Comparison of ENCODE assay signal across 11 mouse cellular contexts in genomic region chr11:53411738-53412137, GRCm38 (mm10). TPM values are rescaled to one million over a fixed set of nuclear protein-coding genes. Genes with fewer than 3 reads are reported as not detected.
DNase-seq lines count a peak whose midpoint lies in the region; ATAC-seq lines count a peak whose summit lies in the region.
"Had no signal": no experiment of that assay in that cellular context is flagged by ENCODE, and none has a peak within 500 bp of the region (broad histone marks: within the 10 kb centered on the region; RNA-seq: fewer than 3 reads in every experiment).

No protein-coding gene starts in this region.

- no peak overlapping the region for H3K9ac ChIP-seq in embryonic facial prominence, embryonic 11.5 days (replicated peaks; ENCODE audit: low read length)
- no peak overlapping the region for H3K9ac ChIP-seq in liver, embryonic 11.5 days (ENCODE audit: low read depth, low read length)
- no peak overlapping the region for H3K9ac ChIP-seq in liver, embryonic 12.5 days
- no peak overlapping the region for H3K9ac ChIP-seq in hindbrain, embryonic 13.5 days

- no peaks in the 10 kb centered on the region for H3K27me3 ChIP-seq in embryonic facial prominence, embryonic 11.5 days (ENCODE audit: control insufficient read depth, insufficient read depth, low read length)
- no peaks in the 10 kb centered on the region for H3K27me3 ChIP-seq in embryonic facial prominence, embryonic 10.5 days (replicated peaks; ENCODE audit: low read depth, poor library complexity, severe bottlenecking)
- H3K27me3 ChIP-seq in liver, embryonic 11.5 days (replicated peaks; ENCODE audit: control insufficient read depth, insufficient read depth, low read length) = no peaks in the 10 kb centered on the region
- H3K27me3 ChIP-seq in liver, embryonic 12.5 days (replicated peaks) = no peaks in the 10 kb centered on the region
- H3K27me3 ChIP-seq in hindbrain, embryonic 13.5 days = no peaks in the 10 kb centered on the region

- no peaks in the 10 kb centered on the region for H3K4me1 ChIP-seq in embryonic facial prominence, embryonic 11.5 days (ENCODE audit: control insufficient read depth, insufficient read depth, low read length)
- no peaks in the 10 kb centered on the region for H3K4me1 ChIP-seq in embryonic facial prominence, embryonic 10.5 days
- H3K4me1 ChIP-seq in liver, embryonic 11.5 days (replicated peaks; ENCODE audit: control insufficient read depth, insufficient read depth, low read length) = no peaks in the 10 kb centered on the region
- no peaks in the 10 kb centered on the region for H3K4me1 ChIP-seq in liver, embryonic 12.5 days
- H3K4me1 ChIP-seq in hindbrain, embryonic 13.5 days (replicated peaks) = no peaks in the 10 kb centered on the region

- H3K4me2 ChIP-seq in embryonic facial prominence, embryonic 11.5 days (ENCODE audit: low read depth, low read length) = no peak overlapping the region
- no peak overlapping the region for H3K4me2 ChIP-seq in liver, embryonic 11.5 days
- no peak overlapping the region for H3K4me2 ChIP-seq in liver, embryonic 12.5 days
- no peak overlapping the region for H3K4me2 ChIP-seq in hindbrain, embryonic 13.5 days
- H3K4me2 ChIP-seq: midbrain, embryonic 11.5 days had no signal

- no peak for ATAC-seq in embryonic facial prominence, embryonic 11.5 days (replicated peaks; ENCODE audit: insufficient number of reproducible peaks, low FRiP score, low TSS enrichment, low read depth)
- no peak for ATAC-seq in liver, embryonic 11.5 days (replicated peaks; ENCODE audit: low FRiP score)
- ATAC-seq in liver, embryonic 12.5 days = no peak
- ATAC-seq in hindbrain, embryonic 13.5 days (ENCODE audit: low FRiP score) = no peak

- peak; percentile 56 for DNase-seq in embryonic facial prominence, embryonic 11.5 days (ENCODE audit: low spot score)
- no peak for DNase-seq in embryonic facial prominence, embryonic 10.5 days (ENCODE audit: low spot score)
- peak; percentile 20 for DNase-seq in liver, embryonic 11.5 days (ENCODE audit: low spot score)
- DNase-seq in embryo, embryonic 10.5 days (ENCODE audit: low spot score) = peak; percentile 61
- peak; percentile 37 for DNase-seq in naive thymus-derived CD4-positive, alpha-beta T cell, adult 2 months (ENCODE audit: low read depth)
- no peak for DNase-seq in layer of hippocampus, postnatal 14 days (ENCODE audit: low spot score in 2 of 2)
- DNase-seq: thymus, postnatal 4 days had no signal

- H3K27ac ChIP-seq in embryonic facial prominence, embryonic 11.5 days (replicated peaks; ENCODE audit: low read depth, low read length) = no peak overlapping the region
- no peak overlapping the region for H3K27ac ChIP-seq in embryonic facial prominence, embryonic 10.5 days (replicated peaks)
- no peak overlapping the region for H3K27ac ChIP-seq in liver, embryonic 11.5 days (ENCODE audit: low read depth, low read length)
- H3K27ac ChIP-seq in liver, embryonic 12.5 days = no peak overlapping the region
- no peak overlapping the region for H3K27ac ChIP-seq in hindbrain, embryonic 13.5 days

- no peaks in the 10 kb centered on the region for H3K9me3 ChIP-seq in embryonic facial prominence, embryonic 11.5 days (replicated peaks; ENCODE audit: control insufficient read depth, low read length)
- H3K9me3 ChIP-seq in embryonic facial prominence, embryonic 10.5 days = no peaks in the 10 kb centered on the region
- no peaks in the 10 kb centered on the region for H3K9me3 ChIP-seq in liver, embryonic 11.5 days (ENCODE audit: control insufficient read depth, low read length)
- no peaks in the 10 kb centered on the region for H3K9me3 ChIP-seq in liver, embryonic 12.5 days (replicated peaks)
- H3K9me3 ChIP-seq in hindbrain, embryonic 13.5 days = no peaks in the 10 kb centered on the region

- no peak overlapping the region for H3K4me3 ChIP-seq in embryonic facial prominence, embryonic 11.5 days (ENCODE audit: low read depth, low read length)
- no peak overlapping the region for H3K4me3 ChIP-seq in embryonic facial prominence, embryonic 10.5 days
- no peak overlapping the region for H3K4me3 ChIP-seq in liver, embryonic 11.5 days (ENCODE audit: low read depth, low read length)
- H3K4me3 ChIP-seq in liver, embryonic 12.5 days = no peak overlapping the region
- no peak overlapping the region for H3K4me3 ChIP-seq in hindbrain, embryonic 13.5 days

- H3K36me3 ChIP-seq in embryonic facial prominence, embryonic 11.5 days (replicated peaks; ENCODE audit: control insufficient read depth, insufficient read depth, low read depth, low read length) = peaks cover 15% of the 10 kb centered on the region
- peaks cover 99% of the 10 kb centered on the region for H3K36me3 ChIP-seq in embryonic facial prominence, embryonic 10.5 days (replicated peaks)
- H3K36me3 ChIP-seq in liver, embryonic 11.5 days (ENCODE audit: control insufficient read depth, insufficient read depth, low read length) = peaks cover 43% of the 10 kb centered on the region
- H3K36me3 ChIP-seq in liver, embryonic 12.5 days = peaks cover 89% of the 10 kb centered on the region
- peaks cover 88% of the 10 kb centered on the region for H3K36me3 ChIP-seq in hindbrain, embryonic 13.5 days

RNA-seq across cellular contexts. Expression of gene Leap2, which starts 11.2 kb away (rescaled TPM):
- polyA plus RNA-seq in embryonic facial prominence, embryonic 11.5 days (2014; fragmentation: Nextera tagmentation; extraction: Ambion mirVana) = not detected in 2 replicates
- polyA plus RNA-seq in embryonic facial prominence, embryonic 10.5 days (2016; fragmentation: Nextera tagmentation; extraction: Ambion mirVana) = not detected in 2 replicates
- polyA plus RNA-seq in liver, embryonic 11.5 days (2014; fragmentation: Nextera tagmentation; extraction: Ambion mirVana) = 5.1 and 6.5 TPM in 2 replicates
- 5.3 and 5.4 TPM in 2 replicates for polyA plus RNA-seq in liver, embryonic 12.5 days (2016; fragmentation: Nextera tagmentation; extraction: Ambion mirVana)
- not detected for total RNA-seq in layer of hippocampus, postnatal 14 days (2021)
- polyA plus RNA-seq in hindbrain, embryonic 13.5 days (2015; fragmentation: Nextera tagmentation; extraction: Ambion mirVana) = not detected in 2 replicates
- polyA plus RNA-seq: gonadal fat pad, adult 2 months had no signal

RNA-seq across cellular contexts. Expression of gene Uqcrq, which starts 18.9 kb away (rescaled TPM):
- polyA plus RNA-seq in embryonic facial prominence, embryonic 11.5 days (2014; fragmentation: Nextera tagmentation; extraction: Ambion mirVana) = 520 and 550 TPM in 2 replicates
- 525 and 531 TPM in 2 replicates for polyA plus RNA-seq in embryonic facial prominence, embryonic 10.5 days (2016; fragmentation: Nextera tagmentation; extraction: Ambion mirVana)
- 746 and 848 TPM in 2 replicates for polyA plus RNA-seq in liver, embryonic 11.5 days (2014; fragmentation: Nextera tagmentation; extraction: Ambion mirVana)
- polyA plus RNA-seq in liver, embryonic 12.5 days (2016; fragmentation: Nextera tagmentation; extraction: Ambion mirVana) = 641 and 664 TPM in 2 replicates
- total RNA-seq in layer of hippocampus, postnatal 14 days (2021) = 100 to 1,000 TPM; 539 to 559 TPM
- 682 and 692 TPM in 2 replicates for polyA plus RNA-seq in hindbrain, embryonic 13.5 days (2015; fragmentation: Nextera tagmentation; extraction: Ambion mirVana)

RNA-seq across cellular contexts. Expression of gene Gdf9, which starts 19.1 kb away (rescaled TPM):
- 0.84 and 1.3 TPM in 2 replicates for polyA plus RNA-seq in embryonic facial prominence, embryonic 11.5 days (2014; fragmentation: Nextera tagmentation; extraction: Ambion mirVana)
- 0.82 and 1.4 TPM in 2 replicates for polyA plus RNA-seq in embryonic facial prominence, embryonic 10.5 days (2016; fragmentation: Nextera tagmentation; extraction: Ambion mirVana)
- 0.30 and 0.89 TPM in 2 replicates for polyA plus RNA-seq in liver, embryonic 11.5 days (2014; fragmentation: Nextera tagmentation; extraction: Ambion mirVana)
- polyA plus RNA-seq in liver, embryonic 12.5 days (2016; fragmentation: Nextera tagmentation; extraction: Ambion mirVana) = 0.21 and 0.33 TPM in 2 replicates
- total RNA-seq in layer of hippocampus, postnatal 14 days (2021) = 1 to 10 TPM in 1 of 2 experiments, under 1 TPM in 1; 0.71 to 1.3 TPM
- 3.1 and 3.3 TPM in 2 replicates for polyA plus RNA-seq in hindbrain, embryonic 13.5 days (2015; fragmentation: Nextera tagmentation; extraction: Ambion mirVana)

RNA-seq across cellular contexts. Expression of gene Gm10447, which starts 45.2 kb away (rescaled TPM):
- polyA plus RNA-seq in embryonic facial prominence, embryonic 11.5 days (2014; fragmentation: Nextera tagmentation; extraction: Ambion mirVana) = 0.14 TPM in 1 of 2 replicates, not detected in the other
- 0.16 and 0.19 TPM in 2 replicates for polyA plus RNA-seq in embryonic facial prominence, embryonic 10.5 days (2016; fragmentation: Nextera tagmentation; extraction: Ambion mirVana)
- polyA plus RNA-seq in liver, embryonic 11.5 days (2014; fragmentation: Nextera tagmentation; extraction: Ambion mirVana) = 0.10 TPM in 1 of 2 replicates, not detected in the other
- polyA plus RNA-seq in liver, embryonic 12.5 days (2016; fragmentation: Nextera tagmentation; extraction: Ambion mirVana) = 0.05 and 0.10 TPM in 2 replicates
- total RNA-seq in layer of hippocampus, postnatal 14 days (2021) = under 1 TPM in 1 of 2 experiments, not detected in 1; 0.26 TPM
- 0.06 and 0.16 TPM in 2 replicates for polyA plus RNA-seq in hindbrain, embryonic 13.5 days (2015; fragmentation: Nextera tagmentation; extraction: Ambion mirVana)
- polyA plus RNA-seq: midbrain, embryonic 11.5 days had no signal

RNA-seq across cellular contexts. Expression of gene Shroom1, which starts 45.3 kb away (rescaled TPM):
- polyA plus RNA-seq in embryonic facial prominence, embryonic 11.5 days (2014; fragmentation: Nextera tagmentation; extraction: Ambion mirVana) = 2.3 and 3.3 TPM in 2 replicates
- 2.3 and 2.4 TPM in 2 replicates for polyA plus RNA-seq in embryonic facial prominence, embryonic 10.5 days (2016; fragmentation: Nextera tagmentation; extraction: Ambion mirVana)
- 2.6 and 2.7 TPM in 2 replicates for polyA plus RNA-seq in liver, embryonic 11.5 days (2014; fragmentation: Nextera tagmentation; extraction: Ambion mirVana)
- polyA plus RNA-seq in liver, embryonic 12.5 days (2016; fragmentation: Nextera tagmentation; extraction: Ambion mirVana) = 1.9 and 2.0 TPM in 2 replicates
- total RNA-seq in layer of hippocampus, postnatal 14 days (2021) = 1 to 10 TPM; 4.0 to 4.5 TPM
- polyA plus RNA-seq in hindbrain, embryonic 13.5 days (2015; fragmentation: Nextera tagmentation; extraction: Ambion mirVana) = 2.5 and 2.6 TPM in 2 replicates

Comparison
In these comparisons a context has a peak if more than half of its experiments do, and no peak if none do; other contexts are left out.
1. DNase-seq: peak in embryonic facial prominence, embryonic 11.5 days (single experiment), liver, embryonic 11.5 days (single experiment), embryo, embryonic 10.5 days (single experiment) and naive thymus-derived CD4-positive, alpha-beta T cell, adult 2 months (single experiment); none in embryonic facial prominence, embryonic 10.5 days (single experiment) and layer of hippocampus, postnatal 14 days (0 of 2).